Mouse (Mus musculus) heart, embryonic 16.5 days (tissue): ENCODE results near the gene Slc1a3. TPM values are rescaled to one million over a fixed set of nuclear protein-coding genes. Genes with fewer than 3 reads are reported as not detected.

ENCODE experiments used
- ATAC-seq: fragments of 200-750 bp; cut with Nextera tagmentation; replicated peaks from 2 replicates; pipeline ENCODE4 v1.8.0; 2017; ENCODE audit warnings: moderate number of reproducible peaks; ENCODE audit not compliant: insufficient read depth, low FRiP score; ENCODE audit errors: extremely low read depth
- H3K27ac ChIP-seq: fragments of 300-500 bp; sonication (generic); 2 replicates; pipeline ENCODE4 v1.5.1; 2014; ENCODE audit warnings: mild to moderate bottlenecking, low read length, control low read depth, moderate library complexity
- H3K27me3 ChIP-seq: fragments of 300-500 bp; sonication (generic); 2 replicates; pipeline ENCODE4 v1.6.1; 2014; ENCODE audit warnings: low read length, mixed read lengths; ENCODE audit not compliant: control insufficient read depth, insufficient read depth
- H3K36me3 ChIP-seq: fragments of 300-500 bp; sonication (generic); 2 replicates; pipeline ENCODE4 v1.6.1; 2014; ENCODE audit not compliant: control insufficient read depth, insufficient read depth
- H3K4me1 ChIP-seq: fragments of 300-500 bp; sonication (generic); 2 replicates; pipeline ENCODE4 v1.6.1; 2014; ENCODE audit warnings: low read length, mixed read lengths; ENCODE audit not compliant: control insufficient read depth, insufficient read depth
- H3K4me2 ChIP-seq: fragments of 300-500 bp; sonication (generic); 2 replicates; pipeline ENCODE4 v1.6.1; 2014; ENCODE audit warnings: low read depth, mild to moderate bottlenecking, control low read depth, low read length
- H3K4me3 ChIP-seq: fragments of 300-500 bp; sonication (generic); 2 replicates; pipeline ENCODE4 v1.5.1; 2014; ENCODE audit warnings: mild to moderate bottlenecking, control low read depth, low read length
- H3K9ac ChIP-seq: fragments of 300-500 bp; sonication (generic); 2 replicates; pipeline ENCODE4 v1.6.1; 2014; ENCODE audit warnings: low read length, control low read depth
- H3K9me3 ChIP-seq: fragments of 300-500 bp; sonication (generic); replicated peaks from 2 replicates; pipeline ENCODE4 v1.6.1; 2016; ENCODE audit warnings: low read length; ENCODE audit not compliant: control insufficient read depth
- WGBS: fragments of 180-500 bp; shearing (Covaris S2); extraction: QIAGEN DNeasy Blood & Tissue Kit; methylation state at CpG from one replicate; pipeline ENCODE4 v1.1.7; 2014; 5-methylcytosine and 5-hydroxymethylcytosine counted together
- polyA plus RNA-seq: library from polyadenylated mRNA; unstranded; fragments of >200 nt; fragmentation: Nextera tagmentation; extraction: Ambion mirVana; gene quantifications from 2 replicates; pipeline ENCODE4 v1.2.1, GENCODE M21; 2015

Slc1a3 gene
- polyA plus RNA-seq, 1 experiment from 2014 or later: 15.2 TPM

DNA sequence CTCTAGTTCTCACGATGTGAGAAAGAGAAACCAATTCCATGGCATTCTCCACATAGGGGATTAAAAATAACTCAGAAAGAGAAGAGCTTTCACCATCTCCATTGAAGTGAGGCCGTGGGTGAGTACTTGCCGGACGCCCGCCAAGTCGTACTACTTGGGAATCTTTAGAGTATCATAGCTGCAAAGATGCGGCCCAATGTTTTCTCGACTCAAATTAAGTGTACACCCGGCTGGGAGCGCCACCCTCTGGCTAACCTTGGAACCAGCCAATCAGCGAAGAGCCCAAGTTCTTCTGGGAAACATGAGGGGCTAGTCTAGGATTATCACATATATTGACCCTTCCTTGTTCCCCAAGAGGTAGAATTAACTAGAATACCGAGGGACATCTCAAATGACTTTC, 115.3 kb downstream of the Slc1a3 start:
- Histone ChIP-seq H3K36me3 (no peaks in the 10 kb centered on the region), H3K27me3 (no peaks in the 10 kb centered on the region), H3K9me3 (no peaks in the 10 kb centered on the region), H3K27ac (no peak overlapping the region), H3K4me2 (no peak overlapping the region), H3K4me1 (no peaks in the 10 kb centered on the region; the same call in 1 of the 2 replicates), H3K4me3 (no peak overlapping the region), H3K9ac (no peak overlapping the region)
- ATAC-seq: no peak
- WGBS: 65% methylated on average over 12 of the region's 12 CpGs

DNA sequence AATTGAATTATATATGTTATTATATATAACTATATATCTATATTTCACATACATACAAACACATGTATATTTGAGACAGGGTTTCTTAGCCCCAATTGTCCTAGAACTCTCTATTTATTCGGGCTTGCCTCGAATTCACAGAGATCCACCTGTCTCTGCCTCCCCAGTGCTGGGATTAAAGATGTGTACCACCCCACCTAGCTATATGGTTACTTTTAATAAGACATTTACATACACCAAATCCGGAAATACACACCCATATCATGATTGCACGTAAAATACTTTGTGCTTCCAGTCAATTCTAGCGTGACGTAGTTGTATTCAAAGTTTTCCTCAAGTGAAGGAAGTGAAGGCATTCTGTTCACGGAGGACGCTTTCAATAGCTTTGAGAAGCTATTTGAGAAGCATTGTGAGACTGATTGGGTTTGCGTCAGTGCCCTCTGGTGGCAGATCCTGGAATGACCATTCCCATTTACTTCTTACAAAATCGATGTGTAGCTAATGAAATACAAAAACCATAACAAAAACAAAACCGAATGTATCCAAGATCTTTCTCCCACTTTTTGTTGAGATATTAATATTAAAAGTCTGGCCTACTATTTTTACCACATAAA, 121.0 kb downstream of the Slc1a3 start:
- H3K27me3 ChIP-seq: no peaks in the 10 kb centered on the region
- no peaks in the 10 kb centered on the region for H3K4me1 ChIP-seq
- H3K27ac ChIP-seq: no peak overlapping the region
- H3K4me2 ChIP-seq: peak overlapping the region; percentile 50
- H3K36me3 ChIP-seq: no peaks in the 10 kb centered on the region
- no peaks in the 10 kb centered on the region for H3K9me3 ChIP-seq
- H3K4me3 ChIP-seq: peak overlapping the region; percentile 30; the same call in 1 of the 2 replicates
- WGBS: 20% methylated on average over 11 of the region's 11 CpGs
- ATAC-seq: no peak
- H3K9ac ChIP-seq: no peak overlapping the region

DNA sequence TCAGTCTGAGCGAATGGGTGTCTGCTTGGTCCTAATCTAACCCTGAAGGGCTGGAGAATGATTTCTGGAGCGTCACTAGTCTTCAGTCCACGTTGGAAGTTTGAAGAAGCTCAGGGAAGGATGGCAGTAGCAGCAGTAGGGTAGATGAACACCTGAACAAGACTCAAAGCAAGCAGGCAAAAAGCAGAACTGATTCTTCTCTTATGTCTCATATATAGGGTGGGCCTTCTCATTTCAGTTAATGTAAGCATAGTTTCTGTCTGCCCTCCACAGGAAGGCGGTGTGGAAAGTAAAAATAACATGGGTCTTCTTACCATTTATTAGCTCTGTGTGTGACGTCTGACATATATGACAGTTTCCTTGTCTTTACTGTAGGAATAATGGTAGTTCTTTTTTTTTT, 122.5 kb downstream of the Slc1a3 start:
- no peak for ATAC-seq
- Histone ChIP-seq H3K9ac (no peak overlapping the region), H3K4me1 (no peaks in the 10 kb centered on the region), H3K9me3 (no peaks in the 10 kb centered on the region), H3K4me3 (no peak overlapping the region), H3K27ac (no peak overlapping the region), H3K4me2 (no peak overlapping the region), H3K36me3 (no peaks in the 10 kb centered on the region), H3K27me3 (no peaks in the 10 kb centered on the region)
- 80% methylated on average over 5 of the region's 5 CpGs for WGBS

DNA sequence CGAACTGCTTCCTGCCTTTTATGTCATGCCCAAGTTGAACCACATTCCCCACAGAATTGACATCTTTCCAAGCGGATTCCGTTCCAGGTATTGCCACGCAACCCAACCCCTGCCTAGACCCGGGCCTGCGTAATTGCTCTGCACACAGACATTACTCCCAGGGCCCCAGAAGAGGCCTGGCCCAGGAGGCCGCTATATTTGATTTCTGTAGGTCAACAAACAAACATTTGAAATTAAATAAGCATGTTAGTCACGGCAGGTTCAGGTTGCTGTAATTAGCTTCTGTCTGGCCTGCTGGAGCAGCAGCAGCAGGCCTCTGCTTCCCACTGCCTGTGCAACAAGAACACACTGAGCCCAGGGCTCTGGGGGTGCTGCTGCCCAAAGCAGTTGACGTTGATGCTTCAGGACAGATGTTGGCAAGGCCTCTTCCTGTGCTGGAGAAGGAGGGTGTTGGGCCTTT, 123.7 kb downstream of the Slc1a3 start:
- ATAC-seq: no peak
- Histone ChIP-seq H3K4me1 (no peaks in the 10 kb centered on the region), H3K27me3 (no peaks in the 10 kb centered on the region), H3K4me3 (no peak overlapping the region), H3K9ac (no peak overlapping the region), H3K9me3 (no peaks in the 10 kb centered on the region), H3K36me3 (no peaks in the 10 kb centered on the region), H3K27ac (no peak overlapping the region), H3K4me2 (no peak overlapping the region)
- 79% methylated on average over 9 of the region's 9 CpGs for WGBS

Other genes with a start within 250 kb of the Slc1a3 start
- gene Gm2310, start 190.8 kb downstream of the Slc1a3 start, polyA plus RNA-seq: not detected in 2 replicates